8 mouse cellular contexts compared by ENCODE assay signal in genomic region chr7:46795287-46796205, GRCm38 (mm10). TPM values are rescaled to one million over a fixed set of nuclear protein-coding genes. Genes with fewer than 3 reads are reported as not detected.
A peak's percentile ranks its signal among the peaks of the same experiment; 100 is the strongest.
DNase-seq lines count a peak whose midpoint lies in the region; ATAC-seq and TF ChIP-seq lines count a peak whose summit lies in the region.

Hps5 (minus strand) TSS chr7:46796064.
Gtf2h1 (plus strand) TSS chr7:46796103.

- TF ChIP-seq EP300 in heart, adult 2 months (IDR thresholded peaks at IDR 0.05; ENCODE audit: insufficient read depth, low read depth, low read length), result 0 out of 2 replicates have a peak, but pooled peaks have one; percentile 13

- intact Hi-C loops in heart, adult 2 months (cut with DNase I), result loop anchor here (2.0 to 10.0 kb wide), 3 partner anchors 51 to 212 kb away; partner anchors contain the start of genes Spty2d1 and Tsg101

- no peak for TF ChIP-seq CTCF in heart, adult 2 months (IDR thresholded peaks at IDR 0.05)

- H3K9ac ChIP-seq in embryonic facial prominence, embryonic 13.5 days, result peak within 1 kb of the TSS; percentile 96
- H3K9ac ChIP-seq in heart, adult 2 months (ENCODE audit: low read depth, low read length), result peak within 1 kb of the TSS; percentile 94
- peak within 1 kb of the TSS; percentile 89 for H3K9ac ChIP-seq in limb, embryonic 13.5 days
- H3K9ac ChIP-seq in midbrain, embryonic 16.5 days (ENCODE audit: low read depth, low read length), result peak within 1 kb of the TSS; percentile 95

- TF ChIP-seq POLR2A in heart, adult 2 months (IDR thresholded peaks at IDR 0.05; ENCODE audit: insufficient read depth, low read depth, low read length), result peak; percentile 62

- H3K4me1 ChIP-seq in embryonic facial prominence, embryonic 13.5 days, result peaks cover 17% of the 10 kb centered on the region
- H3K4me1 ChIP-seq in heart, adult 2 months (ENCODE audit: control insufficient read depth, insufficient read depth, low read length), result peaks cover 4% of the 10 kb centered on the region
- peaks cover 25% of the 10 kb centered on the region for H3K4me1 ChIP-seq in limb, embryonic 13.5 days
- H3K4me1 ChIP-seq in midbrain, embryonic 16.5 days (ENCODE audit: control insufficient read depth, insufficient read depth, low read length), result peaks cover 25% of the 10 kb centered on the region

- peak; percentile 96 for DNase-seq in 3134 (ENCODE audit: extremely low read depth, insufficient read length, low spot score)
- peak; percentile 99 to 100 for DNase-seq in adrenal gland, postnatal 36 days
- peak; percentile 97 to 98 for DNase-seq in heart, adult 2 months
- peak; percentile 98 for DNase-seq in kidney, adult 8-10 months
- peak; percentile 94 to 99 for DNase-seq in spleen, postnatal 10 days (ENCODE audit: low spot score in 2 of 2)

- H3K9me3 ChIP-seq in embryonic facial prominence, embryonic 13.5 days, result no peaks in the 10 kb centered on the region
- no peaks in the 10 kb centered on the region for H3K9me3 ChIP-seq in limb, embryonic 13.5 days
- no peaks in the 10 kb centered on the region for H3K9me3 ChIP-seq in midbrain, embryonic 16.5 days (replicated peaks; ENCODE audit: control insufficient read depth, low read length, poor library complexity, severe bottlenecking)

- peak within 1 kb of the TSS; percentile 85 for H3K27ac ChIP-seq in embryonic facial prominence, embryonic 13.5 days
- peak within 1 kb of the TSS; percentile 94 for H3K27ac ChIP-seq in heart, adult 2 months
- peak within 1 kb of the TSS; percentile 82 for H3K27ac ChIP-seq in limb, embryonic 13.5 days
- peak within 1 kb of the TSS; percentile 94 for H3K27ac ChIP-seq in midbrain, embryonic 16.5 days (ENCODE audit: low read length)

- peak; percentile 95 for ATAC-seq in embryonic facial prominence, embryonic 13.5 days (ENCODE audit: insufficient number of reproducible peaks, insufficient read depth, low FRiP score, low TSS enrichment, low read depth)
- ATAC-seq in limb, embryonic 13.5 days (ENCODE audit: low FRiP score, low read depth), result peak; percentile 98
- ATAC-seq in midbrain, embryonic 16.5 days, result peak; percentile 98

- under 1% methylated on average over 75 of the region's 75 CpGs for WGBS in embryonic facial prominence, embryonic 13.5 days
- WGBS in heart, adult 2 months, result under 1% methylated on average over 75 of the region's 75 CpGs
- WGBS in limb, embryonic 13.5 days, result under 1% methylated on average over 64 of the region's 75 CpGs
- under 1% methylated on average over 73 of the region's 75 CpGs for WGBS in midbrain, embryonic 16.5 days

- H3K27me3 ChIP-seq in embryonic facial prominence, embryonic 13.5 days, result no peaks in the 10 kb centered on the region
- no peaks in the 10 kb centered on the region for H3K27me3 ChIP-seq in heart, adult 2 months (ENCODE audit: control insufficient read depth, insufficient read depth, low read length)
- H3K27me3 ChIP-seq in limb, embryonic 13.5 days, result no peaks in the 10 kb centered on the region
- no peaks in the 10 kb centered on the region for H3K27me3 ChIP-seq in midbrain, embryonic 16.5 days (ENCODE audit: control insufficient read depth, insufficient read depth, low read depth, low read length)

- peak within 1 kb of the TSS; percentile 97 for H3K4me3 ChIP-seq in embryonic facial prominence, embryonic 13.5 days
- peak within 1 kb of the TSS; percentile 60 for H3K4me3 ChIP-seq in heart, adult 2 months
- peak within 1 kb of the TSS; percentile 95 for H3K4me3 ChIP-seq in limb, embryonic 13.5 days
- peak within 1 kb of the TSS; percentile 97 for H3K4me3 ChIP-seq in midbrain, embryonic 16.5 days (ENCODE audit: low read depth, low read length)

- H3K4me2 ChIP-seq in embryonic facial prominence, embryonic 13.5 days, result peak within 1 kb of the TSS; percentile 93
- H3K4me2 ChIP-seq in limb, embryonic 13.5 days (replicated peaks), result peak within 1 kb of the TSS; percentile 92
- peak within 1 kb of the TSS; percentile 84 for H3K4me2 ChIP-seq in midbrain, embryonic 16.5 days (ENCODE audit: low read length)

- peaks cover 13% of the 10 kb centered on the region for H3K36me3 ChIP-seq in embryonic facial prominence, embryonic 13.5 days
- H3K36me3 ChIP-seq in heart, adult 2 months (ENCODE audit: control insufficient read depth, insufficient read depth, low read length), result peaks cover 9% of the 10 kb centered on the region
- H3K36me3 ChIP-seq in limb, embryonic 13.5 days, result peaks cover 9% of the 10 kb centered on the region
- peaks cover 6% of the 10 kb centered on the region for H3K36me3 ChIP-seq in midbrain, embryonic 16.5 days (ENCODE audit: control insufficient read depth, insufficient read depth, low read length)

- peaks cover 4% of the 10 kb centered on the region for H3K79me2 ChIP-seq in heart, adult 2 months (replicated peaks; ENCODE audit: control insufficient read depth, insufficient read depth, low read length)

RNA-seq across cellular contexts. Expression of gene Hps5, which starts in this region (rescaled TPM):
- total RNA-seq in adrenal gland, postnatal 36 days (2021), result 10 to 100 TPM; 20.8 to 25.9 TPM
- polyA plus RNA-seq in embryonic facial prominence, embryonic 13.5 days (2015; fragmentation: Nextera tagmentation; extraction: Ambion mirVana), result 25.0 and 25.7 TPM in 2 replicates
- 1 to 10 TPM; 7.5 to 9.2 TPM for total RNA-seq in heart, adult 2 months (2021)
- polyA plus RNA-seq in heart, adult 2 months (2012; rRNA removed), result 5.2 and 8.4 TPM in 2 replicates
- polyA plus RNA-seq in limb, embryonic 13.5 days (2015; fragmentation: Nextera tagmentation; extraction: Ambion mirVana), result 22.2 and 23.8 TPM in 2 replicates
- polyA plus RNA-seq in midbrain, embryonic 16.5 days (2015; fragmentation: Nextera tagmentation; extraction: Ambion mirVana), result 11.1 and 14.0 TPM in 2 replicates

RNA-seq across cellular contexts. Expression of gene Gtf2h1, which starts in this region (rescaled TPM):
- total RNA-seq in adrenal gland, postnatal 36 days (2021), result 10 to 100 TPM; 41.2 to 41.4 TPM
- 50.8 and 53.6 TPM in 2 replicates for polyA plus RNA-seq in embryonic facial prominence, embryonic 13.5 days (2015; fragmentation: Nextera tagmentation; extraction: Ambion mirVana)
- 10 to 100 TPM; 15.7 to 17.2 TPM for total RNA-seq in heart, adult 2 months (2021)
- polyA plus RNA-seq in heart, adult 2 months (2012; rRNA removed), result 4.8 and 8.9 TPM in 2 replicates
- polyA plus RNA-seq in limb, embryonic 13.5 days (2015; fragmentation: Nextera tagmentation; extraction: Ambion mirVana), result 51.3 and 56.3 TPM in 2 replicates
- 40.9 and 46.8 TPM in 2 replicates for polyA plus RNA-seq in midbrain, embryonic 16.5 days (2015; fragmentation: Nextera tagmentation; extraction: Ambion mirVana)

Comparison
In these comparisons a context has a peak if more than half of its experiments do, and no peak if none do; other contexts are left out.
1. Peak in every context shown above with its lines: DNase-seq, ATAC-seq, H3K4me3 ChIP-seq and H3K27ac ChIP-seq.